Mouse (Mus musculus) 3134 (cell line): ENCODE data around the gene Rap1gap.

ENCODE experiments used
- DNase-seq: peaks from one replicate; pipeline ENCODE4 v3.0.0-alpha.2; 2011; ENCODE audit warnings: low spot score; ENCODE audit not compliant: insufficient read length; ENCODE audit errors: extremely low read depth

Rap1gap gene

DNA sequence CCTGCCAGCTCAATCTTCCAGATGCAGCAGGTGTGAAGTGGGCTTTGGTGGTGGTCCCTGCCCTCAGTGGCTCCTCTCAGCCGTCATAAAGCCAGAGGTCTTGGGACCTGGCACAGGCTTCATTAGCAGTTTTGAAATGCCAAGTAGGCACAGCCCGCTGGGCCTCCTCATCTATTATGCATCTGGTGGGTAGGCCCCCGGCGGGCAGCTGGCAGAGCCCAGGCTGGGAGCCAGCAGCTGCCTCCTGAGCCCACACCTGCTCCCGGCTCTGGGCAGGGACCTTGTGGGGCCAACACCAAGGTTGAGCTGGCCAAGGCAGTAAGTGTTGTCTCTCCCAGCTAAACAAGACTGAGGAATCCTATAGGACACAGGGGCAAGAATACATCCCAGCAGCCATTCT, 21.8 kb downstream of the Rap1gap start:
- no peak for DNase-seq

DNA sequence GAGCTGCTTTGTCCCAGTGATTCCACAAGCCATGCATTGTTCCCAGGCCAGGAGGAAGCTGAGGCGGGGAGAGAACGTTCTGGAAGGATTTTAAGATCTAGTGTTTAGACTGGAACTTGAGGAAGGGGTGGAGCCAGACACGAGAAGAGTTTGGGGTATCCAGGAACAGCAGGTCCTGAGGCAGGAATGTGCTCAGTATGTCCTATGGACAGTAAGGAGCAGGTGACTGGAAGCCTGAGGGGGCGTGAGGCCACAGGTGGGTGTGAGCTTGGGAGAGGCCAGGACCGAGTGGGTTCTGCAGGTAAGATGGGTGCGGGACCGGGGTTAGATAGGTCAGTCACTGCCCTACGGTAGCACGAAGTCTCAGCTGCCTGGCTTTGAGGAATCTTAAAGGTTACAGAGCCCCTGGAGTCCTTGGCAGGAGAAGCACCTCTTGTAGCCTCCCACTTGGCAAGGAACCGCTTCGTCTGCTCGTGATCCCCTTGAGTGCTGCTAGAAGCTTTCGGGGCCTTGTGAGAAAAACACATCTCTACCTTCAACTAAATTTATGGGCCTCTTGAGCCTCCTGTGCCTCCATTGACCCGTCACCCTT, 22.8 kb downstream of the Rap1gap start:
- no peak for DNase-seq

DNA sequence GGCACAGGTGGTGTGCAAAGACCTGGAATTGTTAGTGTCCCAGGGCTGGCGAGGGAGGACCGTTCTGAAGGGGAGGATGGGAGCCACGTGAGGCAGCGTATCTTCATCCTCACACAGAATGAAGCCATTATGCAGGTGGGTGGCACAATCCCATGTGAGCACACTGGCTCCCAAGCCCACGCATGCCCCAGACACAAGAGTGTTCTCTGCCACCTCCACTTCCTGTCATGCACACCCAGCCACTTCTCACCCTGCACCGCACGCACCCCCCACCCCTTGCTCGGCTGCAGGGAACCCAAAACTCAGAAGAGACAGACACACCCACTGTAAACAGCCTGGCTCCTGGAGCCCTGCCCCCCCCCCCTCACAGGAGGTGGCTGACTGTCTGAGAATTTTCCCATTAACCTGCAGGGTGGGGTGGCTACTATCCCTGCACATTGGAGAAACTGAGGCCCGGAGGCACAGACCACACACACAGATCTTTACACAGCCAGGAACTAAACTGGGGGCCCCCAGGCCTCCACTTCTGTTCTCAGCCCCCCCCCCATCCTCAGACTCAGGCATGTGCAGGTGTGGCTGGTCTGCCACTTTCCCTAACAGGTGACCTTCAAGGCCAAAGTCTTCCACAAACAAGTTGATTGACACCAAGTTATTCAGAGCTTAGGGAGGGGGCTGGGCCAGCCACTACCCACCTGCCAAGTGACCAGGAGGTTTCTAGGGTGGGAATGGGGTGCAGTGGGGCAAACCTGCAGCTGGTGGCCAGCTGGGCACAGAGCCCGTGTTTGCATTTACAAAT, 27.8 kb downstream of the Rap1gap start:
- no peak for DNase-seq

DNA sequence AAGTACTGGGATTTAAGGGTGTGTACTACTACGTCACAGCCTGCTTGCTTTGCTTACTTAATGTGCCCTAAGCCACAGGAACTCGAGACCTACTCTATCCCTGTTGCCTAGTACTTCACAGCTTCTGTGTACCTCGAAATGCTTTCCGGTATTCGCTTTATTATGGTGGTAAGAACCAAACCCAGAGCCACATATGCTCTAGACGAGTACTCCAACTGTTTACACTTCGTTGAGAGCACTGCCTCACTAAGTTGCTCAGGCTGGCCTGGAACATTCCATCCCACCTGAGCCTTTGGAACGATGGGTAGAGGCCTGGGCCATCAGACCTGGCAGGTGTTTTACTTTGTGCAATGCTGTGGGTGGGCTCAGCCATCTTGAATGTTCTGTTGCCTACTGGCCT, 30.8 kb downstream of the Rap1gap start:
- no peak for DNase-seq

DNA sequence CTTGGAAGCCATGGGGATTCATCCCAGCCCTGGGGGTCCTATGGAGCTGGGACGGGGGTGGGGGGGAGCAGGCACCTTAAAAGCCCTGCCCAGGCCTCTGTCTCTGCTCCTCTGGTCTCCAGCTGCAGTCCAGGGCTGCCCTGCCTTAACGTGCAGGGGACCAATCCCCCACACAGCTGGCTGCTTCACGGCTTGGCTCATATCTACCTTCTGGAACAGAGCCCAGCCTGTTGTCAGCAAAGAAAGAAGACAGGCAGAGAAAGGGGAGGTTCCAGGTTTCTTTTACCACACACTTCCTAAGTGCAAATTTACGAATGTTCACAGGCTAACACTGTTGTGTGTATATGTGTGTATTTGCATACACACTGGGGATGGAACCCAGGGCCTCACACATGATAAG, 31.4 kb downstream of the Rap1gap start:
- DNase-seq: no peak

DNA sequence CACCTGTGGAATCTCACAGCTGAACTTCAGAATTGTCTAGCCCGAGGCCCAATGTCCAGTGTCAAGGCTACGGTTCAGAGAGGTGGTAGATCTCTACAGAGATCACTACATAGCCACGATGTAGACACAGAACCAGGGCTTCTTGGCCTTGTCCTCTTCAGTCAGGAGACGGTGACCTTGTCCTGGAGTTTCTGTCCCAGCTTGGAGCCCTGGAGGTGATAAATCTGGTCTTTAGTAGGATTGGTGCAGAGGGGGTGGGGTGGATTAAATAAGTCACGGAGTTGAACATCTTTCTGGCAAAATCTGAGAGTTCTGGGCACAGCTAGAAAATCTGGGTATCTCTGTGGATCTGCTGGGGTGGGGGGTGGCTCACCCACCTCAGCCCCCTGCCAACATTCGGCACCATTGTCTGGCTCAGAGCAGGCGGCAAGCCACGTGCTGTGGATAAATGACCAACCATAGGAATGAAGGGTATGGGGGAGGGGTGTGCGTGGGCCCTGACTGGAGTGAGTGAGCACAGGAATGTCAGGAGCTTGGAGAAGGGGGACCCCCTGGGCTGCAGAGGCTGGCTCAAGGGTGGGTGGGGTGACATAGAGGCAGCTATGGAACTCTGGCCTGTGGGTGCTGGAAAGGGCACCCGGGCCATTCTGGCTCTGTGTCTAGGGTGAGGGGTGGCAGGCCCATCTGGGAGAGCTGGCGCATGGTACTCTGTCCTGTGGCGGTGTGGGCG, 32.8 kb downstream of the Rap1gap start:
- no peak for DNase-seq

DNA sequence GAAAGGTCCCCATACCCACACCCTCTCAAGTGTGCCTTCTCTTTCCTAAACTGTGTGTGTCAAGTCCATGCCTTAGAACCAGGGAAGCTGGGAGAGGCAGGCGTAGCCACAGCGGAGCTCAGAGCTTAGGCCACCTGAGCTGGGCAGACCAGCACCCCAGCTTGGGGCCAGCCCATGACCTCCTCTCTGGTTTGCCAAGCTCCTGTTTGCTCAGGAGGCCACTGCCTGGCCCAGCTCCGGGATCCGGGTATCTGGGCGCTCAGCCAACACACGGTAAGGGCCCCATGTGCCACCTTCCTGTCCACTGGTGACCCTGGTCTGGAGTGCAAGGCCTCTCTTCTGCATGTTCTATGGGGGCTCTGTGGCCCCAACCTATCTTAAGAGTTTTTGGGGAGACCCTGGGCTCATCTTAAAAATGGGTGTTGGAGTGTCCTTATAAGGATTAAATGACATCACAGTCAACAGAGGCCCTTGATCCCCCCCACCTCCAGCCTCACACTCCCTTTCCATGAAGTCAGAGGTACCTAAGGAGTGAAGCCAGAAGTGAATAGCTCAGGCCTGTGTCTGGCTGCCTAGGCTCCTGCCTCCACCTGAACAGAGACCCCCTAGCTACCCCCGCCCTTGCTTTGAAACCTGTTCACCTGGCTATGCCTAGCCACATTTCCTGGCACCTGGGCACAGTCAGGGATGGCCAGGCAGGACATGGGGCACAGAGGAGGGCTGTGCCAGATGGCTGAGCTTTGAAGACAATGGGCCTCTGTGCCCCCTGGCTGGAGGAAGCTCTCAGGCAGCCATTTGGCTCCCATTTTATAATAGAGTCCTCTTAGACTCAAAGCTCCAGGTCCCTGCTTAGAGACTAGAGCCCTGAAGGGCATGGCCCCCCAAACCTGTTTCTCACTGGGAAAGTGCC, 33.8 kb downstream of the Rap1gap start:
- no peak for DNase-seq

DNA sequence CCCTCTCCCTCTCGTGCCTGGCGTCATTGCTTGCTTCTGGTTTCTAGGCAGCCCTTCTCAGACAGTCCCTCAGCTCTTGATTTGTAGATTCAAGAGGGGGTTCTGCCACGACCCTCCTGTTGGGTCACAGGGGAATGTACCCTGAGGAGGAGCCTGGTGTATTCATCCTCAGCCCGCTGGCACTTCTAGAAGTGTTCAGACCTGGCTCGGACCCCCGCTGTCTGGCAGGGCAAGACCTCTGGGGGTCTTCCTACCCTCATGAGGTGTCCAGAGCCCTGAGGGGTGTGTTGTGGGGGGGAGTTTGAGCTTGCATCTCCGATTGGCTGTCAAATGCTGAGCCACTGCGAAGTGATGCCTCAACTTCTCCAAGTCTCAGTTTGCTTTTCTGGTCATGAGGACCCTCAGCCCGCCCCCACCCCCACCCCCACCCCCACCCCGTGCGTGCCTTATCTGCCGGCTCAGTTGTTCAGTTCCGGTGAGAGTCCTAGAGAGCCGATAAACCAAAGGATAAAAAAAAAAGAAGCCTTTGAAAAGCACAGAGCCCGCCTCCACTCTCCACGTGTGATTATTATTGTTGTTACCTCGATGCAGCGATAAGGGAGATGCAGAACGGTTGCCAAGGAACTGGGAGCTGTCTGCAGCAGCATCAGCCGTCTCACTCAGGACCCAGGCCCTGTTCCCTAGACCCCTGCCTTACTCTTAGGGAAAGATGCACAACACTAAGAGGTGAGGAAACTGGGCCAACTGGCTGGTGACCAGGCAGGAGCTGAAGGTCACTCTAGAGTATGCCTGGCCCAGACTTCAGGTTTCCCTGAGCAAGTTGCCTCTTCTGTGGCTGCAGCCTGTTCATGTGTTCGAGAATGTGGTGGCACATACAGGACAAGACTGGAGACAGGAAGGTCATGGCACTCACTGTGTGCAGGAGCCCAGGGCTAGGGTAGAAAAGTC, 35.0 kb downstream of the Rap1gap start:
- DNase-seq: no peak

DNA sequence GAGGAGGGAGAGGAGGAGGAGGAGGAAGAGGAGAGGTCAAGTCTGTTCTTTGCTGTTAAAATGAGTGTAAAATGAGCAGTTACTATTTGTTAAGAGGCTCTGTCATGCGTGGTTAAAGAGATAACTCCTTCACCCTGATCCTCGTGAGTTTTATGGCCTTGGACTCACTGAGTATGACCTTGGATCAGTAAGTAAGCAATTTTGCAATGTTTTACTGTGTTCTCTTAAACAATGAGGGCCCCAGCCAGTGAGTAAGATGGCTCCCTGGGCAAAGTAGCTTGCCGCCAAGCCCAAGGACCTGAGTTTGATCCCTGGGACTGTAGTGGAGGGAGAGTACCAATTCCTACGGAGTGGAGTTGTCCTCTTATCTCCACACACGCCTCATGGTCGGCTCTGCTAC, 36.4 kb downstream of the Rap1gap start:
- no peak for DNase-seq

DNA sequence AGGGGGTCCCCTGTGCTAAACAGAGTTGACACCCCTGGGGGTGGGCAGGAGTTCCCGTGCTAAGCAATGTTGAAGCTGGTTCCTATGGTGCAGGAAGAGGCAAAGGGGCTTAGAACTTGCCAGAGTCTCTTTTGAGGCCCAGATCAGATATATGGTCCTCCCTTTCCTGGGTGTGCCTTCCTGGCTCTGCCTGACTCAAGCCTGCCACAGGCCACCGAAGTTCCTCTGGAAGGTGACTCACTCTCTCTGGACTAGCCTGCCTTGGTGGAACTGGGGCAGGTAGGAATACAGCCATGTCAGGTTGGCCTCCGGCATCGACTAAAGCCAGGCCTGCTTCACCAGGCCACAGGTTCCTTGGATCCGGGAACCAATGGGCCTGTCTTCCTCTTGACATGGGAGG, 38.6 kb downstream of the Rap1gap start:
- peak; percentile 39 for DNase-seq

DNA sequence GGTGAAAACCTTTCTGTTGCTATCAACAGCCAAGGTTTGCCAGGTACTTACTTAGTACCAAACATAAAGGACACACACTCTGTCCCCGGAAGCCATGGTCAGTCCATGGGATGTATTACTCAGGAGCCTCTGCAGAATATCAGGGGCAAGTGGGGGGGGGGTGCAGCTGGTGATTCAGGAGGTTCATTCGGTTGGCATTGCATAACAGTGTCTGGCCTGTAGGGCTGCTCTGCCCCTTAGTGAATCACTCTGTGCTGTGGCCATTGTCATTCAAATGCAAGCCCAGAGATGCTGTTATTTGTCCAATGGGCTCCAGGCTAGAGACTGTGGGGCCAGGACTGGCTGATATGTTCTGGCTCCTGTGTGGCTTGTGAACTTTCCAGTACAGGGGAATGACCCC, 40.0 kb downstream of the Rap1gap start:
- DNase-seq: no peak

DNA sequence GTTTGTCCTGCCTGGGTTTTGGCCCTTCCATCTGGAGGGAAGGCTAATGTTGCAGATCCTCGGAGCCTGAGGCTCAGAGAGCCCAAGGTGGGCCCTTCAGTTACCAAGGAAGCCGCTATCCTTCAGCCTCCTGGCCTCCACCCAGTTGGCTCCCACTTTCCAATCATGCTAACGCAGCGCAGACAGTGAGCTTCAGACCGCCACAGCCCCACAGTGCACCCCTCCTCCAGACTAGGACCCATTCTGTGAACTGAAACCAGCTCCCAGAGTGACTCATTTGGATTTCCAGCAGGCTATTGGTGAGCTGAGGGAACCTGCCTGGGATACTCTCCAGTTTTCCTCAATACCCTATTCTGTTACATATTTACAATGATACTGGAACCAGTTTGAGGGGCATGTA, 40.9 kb downstream of the Rap1gap start:
- no peak for DNase-seq

DNA sequence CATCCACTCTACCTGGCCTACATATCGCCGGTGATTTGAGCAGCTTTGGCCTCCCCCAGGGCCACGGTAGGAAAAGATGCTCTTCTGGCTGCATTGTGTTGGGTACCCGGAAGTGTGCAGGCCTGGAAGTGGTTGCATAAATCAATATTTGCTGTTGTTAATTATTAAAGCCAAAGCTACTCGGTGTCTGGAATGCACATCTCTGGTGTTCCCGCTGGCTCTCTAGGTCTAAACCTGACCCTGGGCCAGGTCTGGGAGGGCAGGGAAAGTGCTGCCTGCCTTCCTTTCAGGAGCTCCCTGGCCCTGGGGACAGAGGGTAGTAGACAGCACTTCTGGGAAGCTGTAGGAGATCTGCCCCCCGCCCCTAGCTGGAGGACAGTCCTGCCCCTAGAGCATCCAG, 42.0 kb downstream of the Rap1gap start:
- DNase-seq: no peak

DNA sequence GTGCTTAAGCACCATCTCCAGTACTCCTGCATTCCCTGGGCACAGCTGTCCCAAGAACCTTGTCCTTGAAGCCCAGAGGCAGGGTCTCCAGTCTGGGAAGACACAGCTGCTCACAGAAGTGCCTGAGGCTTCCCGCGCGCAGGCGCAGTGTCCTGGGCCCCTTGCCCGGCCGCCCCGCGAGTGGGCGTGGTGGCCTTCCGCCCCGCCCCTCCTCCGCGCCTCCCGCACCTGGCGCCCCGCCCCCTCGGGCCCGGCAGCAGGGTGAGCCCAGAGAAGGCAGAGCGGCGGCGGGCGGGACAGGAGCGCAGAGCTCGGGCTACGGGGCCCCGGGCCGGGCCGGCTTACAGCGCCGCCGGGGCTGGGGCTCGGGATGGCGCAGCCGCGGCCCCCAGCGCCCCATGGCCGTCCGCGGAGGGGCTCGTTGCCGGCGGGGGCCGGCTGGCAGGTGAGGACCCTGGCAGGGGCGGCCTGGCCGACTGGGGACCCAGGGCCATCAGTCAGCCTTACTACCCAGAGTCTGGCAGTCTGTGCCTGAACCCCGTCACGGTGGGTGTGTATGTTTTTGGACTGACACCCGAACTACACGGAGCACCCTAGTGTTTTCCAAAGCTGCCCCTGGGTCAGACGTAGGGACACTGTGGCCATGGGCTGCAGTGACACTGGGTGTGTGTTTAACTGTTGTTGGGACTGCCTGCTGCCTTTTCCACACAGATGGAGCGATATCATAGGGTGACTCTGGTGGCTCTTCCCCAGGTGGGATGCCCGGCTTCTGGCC, 42.9 kb downstream of the Rap1gap start:
- DNase-seq: peak; percentile 69

DNA sequence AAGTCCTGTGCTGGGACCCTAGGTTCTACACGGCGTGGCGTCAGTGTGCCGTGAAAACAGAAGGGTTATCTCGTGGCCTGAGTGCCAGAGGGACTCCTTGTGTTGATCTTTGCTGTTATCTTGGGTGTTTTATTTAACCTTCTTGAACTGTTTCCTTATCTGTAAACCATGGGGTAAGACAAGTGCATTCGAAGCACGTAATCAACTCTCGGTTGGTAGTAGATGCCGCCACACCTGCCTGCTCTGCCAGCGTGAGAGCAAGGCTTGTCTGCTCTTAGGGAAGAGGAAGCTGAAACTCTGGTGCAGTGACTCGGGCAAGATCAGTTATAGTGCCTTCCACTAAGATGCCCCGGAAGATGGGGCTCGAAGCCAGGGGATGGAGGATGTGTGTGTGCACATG, 48.4 kb downstream of the Rap1gap start:
- DNase-seq: no peak

DNA sequence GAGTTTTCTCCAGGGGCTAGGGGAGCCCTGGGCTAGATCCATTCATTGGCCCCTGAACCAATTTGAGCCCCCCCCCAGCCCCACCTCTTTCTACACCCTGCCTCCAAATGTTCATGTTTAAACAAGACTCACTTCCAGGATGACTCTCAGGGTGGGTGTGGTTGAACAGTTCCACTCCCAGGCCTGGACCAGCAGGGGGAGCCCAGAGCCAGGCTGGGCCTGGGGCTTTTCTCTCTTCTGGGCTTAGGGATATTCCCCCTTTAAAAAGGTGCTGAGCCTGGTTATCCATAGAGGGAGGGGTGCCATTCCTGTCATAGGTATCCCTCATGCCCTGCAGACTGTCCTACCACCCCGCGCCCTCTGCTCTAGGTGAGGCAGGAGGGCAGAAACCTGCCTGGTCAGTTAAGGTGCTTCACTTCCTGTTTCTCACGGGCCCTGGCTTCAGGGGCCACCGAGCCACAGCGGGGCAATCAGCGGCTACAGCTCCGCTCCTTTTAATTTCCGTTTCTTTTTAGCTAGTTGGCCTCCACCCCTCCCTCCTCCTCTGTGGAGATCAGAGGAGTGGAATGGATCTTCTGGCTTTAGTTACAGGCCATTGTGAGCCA, 49.6 kb downstream of the Rap1gap start:
- DNase-seq: no peak

DNA sequence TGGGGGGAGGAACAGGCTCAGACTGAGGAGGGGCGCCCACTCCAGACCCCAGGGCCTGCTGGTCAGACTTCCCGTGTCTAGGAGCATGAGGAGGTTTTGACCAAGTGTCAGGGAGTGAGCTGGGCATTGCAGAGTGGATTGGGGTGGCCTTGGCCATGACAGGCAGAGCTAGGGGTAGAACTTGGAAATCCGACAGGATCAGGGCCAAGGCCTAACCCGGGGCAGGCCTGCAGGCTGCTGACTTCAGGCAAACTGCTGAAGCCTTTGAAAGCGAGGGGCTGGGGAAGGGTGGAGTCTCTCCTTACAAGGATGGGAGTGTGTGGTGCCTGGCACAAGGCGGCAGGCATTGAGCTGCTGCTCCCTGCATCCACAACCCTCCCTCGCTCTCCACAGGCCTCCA, 52.5 kb downstream of the Rap1gap start:
- no peak for DNase-seq

DNA sequence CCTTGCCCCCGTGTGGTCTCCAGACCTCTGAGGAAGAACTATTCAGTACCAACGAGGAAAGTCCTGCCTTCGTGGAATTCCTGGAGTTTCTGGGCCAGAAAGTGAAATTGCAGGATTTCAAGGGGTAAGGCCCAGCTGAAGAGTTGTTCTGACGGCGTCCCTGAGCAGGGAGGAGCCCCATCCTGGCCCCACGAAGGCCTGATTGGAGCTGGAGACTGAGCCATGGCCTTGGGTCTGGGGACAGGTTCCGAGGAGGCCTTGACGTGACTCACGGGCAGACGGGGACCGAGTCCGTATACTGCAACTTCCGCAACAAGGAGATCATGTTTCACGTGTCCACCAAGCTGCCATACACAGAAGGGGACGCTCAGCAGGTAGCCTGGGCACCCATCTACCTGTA, 53.1 kb downstream of the Rap1gap start:
- DNase-seq: no peak
